Mouse (Mus musculus) right cerebral cortex, adult 2 months (tissue): ENCODE results near the gene Prox2.
"Not testable (repeated sequence)": the region's sequence is repeated elsewhere in the genome, so short reads cannot be mapped to it uniquely, and the experiment has no call there.

Source experiments
- DNase-seq, 2 experiments: peaks; one replicate each; pipeline ENCODE4 v3.0.0; 2021 to 2022; ENCODE audit warnings: low spot score in 2 of 2

Prox2 gene

GRCm38 (mm10) chr12:85110698-85111592 is at the start of gene Prox2, which contains the start of gene Dlst:
Gene Prox2, minus strand, starts transcription at chr12:85110759.
Gene Dlst, plus strand, starts transcription at chr12:85110833.
- DNase-seq = peak; percentile 91

GRCm38 (mm10) chr12:85159592-85159991 is 49.0 kb upstream of the Prox2 start:
- DNase-seq = no peak

GRCm38 (mm10) chr12:85158801-85159200 is 48.2 kb upstream of the Prox2 start:
- DNase-seq = no peak

GRCm38 (mm10) chr12:85157797-85158460 is 47.4 kb upstream of the Prox2 start:
- DNase-seq = no peak

GRCm38 (mm10) chr12:85156324-85156723 is 45.8 kb upstream of the Prox2 start:
- no peak for DNase-seq

- DNase-seq = no peak
Measured at GRCm38 (mm10) chr12:85153011-85153410, 42.5 kb upstream of the Prox2 start.

GRCm38 (mm10) chr12:85151002-85151774 is 40.6 kb upstream of the Prox2 start, which contains the start of gene Rps6kl1:
Gene Rps6kl1, minus strand, starts transcription at chr12:85151264.
- DNase-seq = peak; percentile 82 to 83

- no peak for DNase-seq
Measured at GRCm38 (mm10) chr12:85150321-85151001, 39.9 kb upstream of the Prox2 start.

GRCm38 (mm10) chr12:85146881-85147280 is 36.3 kb upstream of the Prox2 start:
- DNase-seq = no peak

GRCm38 (mm10) chr12:85146355-85146754 is 35.8 kb upstream of the Prox2 start:
- no peak for DNase-seq

GRCm38 (mm10) chr12:85145630-85146029 is 35.1 kb upstream of the Prox2 start:
- DNase-seq = no peak

GRCm38 (mm10) chr12:85144821-85145220 is 34.3 kb upstream of the Prox2 start:
- DNase-seq = no peak

- not testable (repeated sequence) for DNase-seq
Measured at GRCm38 (mm10) chr12:85144276-85144675, 33.7 kb upstream of the Prox2 start.

GRCm38 (mm10) chr12:85142803-85143202 is 32.2 kb upstream of the Prox2 start:
- DNase-seq = peak; percentile 87 to 91

GRCm38 (mm10) chr12:85141096-85141495 is 30.5 kb upstream of the Prox2 start:
- no peak for DNase-seq

- no peak for DNase-seq
Measured at GRCm38 (mm10) chr12:85140036-85140701, 29.6 kb upstream of the Prox2 start.

GRCm38 (mm10) chr12:85136627-85137026 is 26.1 kb upstream of the Prox2 start:
- DNase-seq = no peak

- DNase-seq = no peak
Measured at GRCm38 (mm10) chr12:85135513-85136470, 25.2 kb upstream of the Prox2 start.

- DNase-seq = no peak
Measured at GRCm38 (mm10) chr12:85134043-85134794, 23.7 kb upstream of the Prox2 start.
